Mouse (Mus musculus): Measurements from ENCODE around the gene Ice1. TPM values are rescaled to one million over a fixed set of nuclear protein-coding genes. Genes with fewer than 3 reads are reported as not detected.

Ice1 gene
- 23.0 TPM for polyA plus RNA-seq (2017; shearing (Covaris generic))

GRCm38 (mm10) chr13:70637282-70637661 is at the start of gene Ice1:
Gene Ice1, minus strand, starts transcription at chr13:70637634.

Other genes with a start within 250 kb of the Ice1 start
- not detected for gene Adamts16, start 204.2 kb upstream of the Ice1 start, polyA plus RNA-seq (2017; shearing (Covaris generic))